Mouse (Mus musculus): ENCODE data around the gene Cd7. TPM values are rescaled to one million over a fixed set of nuclear protein-coding genes. Genes with fewer than 3 reads are reported as not detected.

The Cd7 gene
- polyA plus RNA-seq, 1 experiment from 2014 or later = not detected

Other genes with a start within 250 kb of the Cd7 start
- 54.5 and 60.0 TPM in 2 replicates for gene Dus1l, start 243.0 kb downstream of the Cd7 start, polyA plus RNA-seq (2016; fragmentation: Nextera tagmentation; extraction: Ambion mirVana)
- 115 and 120 TPM in 2 replicates for gene Fasn, start 214.9 kb downstream of the Cd7 start, polyA plus RNA-seq (2016; fragmentation: Nextera tagmentation; extraction: Ambion mirVana)
- 6.0 TPM in 2 replicates for gene Ccdc57, start 106.5 kb downstream of the Cd7 start, polyA plus RNA-seq (2016; fragmentation: Nextera tagmentation; extraction: Ambion mirVana)
- gene Slc16a3, start 90.9 kb downstream of the Cd7 start, polyA plus RNA-seq (2016; fragmentation: Nextera tagmentation; extraction: Ambion mirVana) = 43.9 and 45.9 TPM in 2 replicates
- 171 TPM in 2 replicates for gene Csnk1d, start 48.1 kb downstream of the Cd7 start, polyA plus RNA-seq (2016; fragmentation: Nextera tagmentation; extraction: Ambion mirVana)
- gene Sectm1b, start 24.2 kb upstream of the Cd7 start, polyA plus RNA-seq (2016; fragmentation: Nextera tagmentation; extraction: Ambion mirVana) = not detected in 2 replicates
- gene Sectm1a, start 41.8 kb upstream of the Cd7 start, polyA plus RNA-seq (2016; fragmentation: Nextera tagmentation; extraction: Ambion mirVana) = not detected in 2 replicates
- not detected in 2 replicates for gene Tex19.2, start 79.3 kb upstream of the Cd7 start, polyA plus RNA-seq (2016; fragmentation: Nextera tagmentation; extraction: Ambion mirVana)
- gene Tex19.1, start 106.7 kb upstream of the Cd7 start, polyA plus RNA-seq (2016; fragmentation: Nextera tagmentation; extraction: Ambion mirVana) = not detected in 2 replicates
- gene Uts2r, start 120.9 kb upstream of the Cd7 start, polyA plus RNA-seq (2016; fragmentation: Nextera tagmentation; extraction: Ambion mirVana) = 0.32 and 0.35 TPM in 2 replicates
- 9.6 and 11.7 TPM in 2 replicates for gene Hexdc, start 165.0 kb upstream of the Cd7 start, polyA plus RNA-seq (2016; fragmentation: Nextera tagmentation; extraction: Ambion mirVana)
- 17.7 and 19.2 TPM in 2 replicates for gene Ogfod3, start 165.3 kb upstream of the Cd7 start, polyA plus RNA-seq (2016; fragmentation: Nextera tagmentation; extraction: Ambion mirVana)
- gene Cybc1, start 189.9 kb upstream of the Cd7 start, polyA plus RNA-seq (2016; fragmentation: Nextera tagmentation; extraction: Ambion mirVana) = 40.6 and 40.8 TPM in 2 replicates
- gene Narf, start 197.8 kb upstream of the Cd7 start, polyA plus RNA-seq (2016; fragmentation: Nextera tagmentation; extraction: Ambion mirVana) = 86.0 and 87.3 TPM in 2 replicates
- gene Foxk2, start 220.6 kb upstream of the Cd7 start, polyA plus RNA-seq (2016; fragmentation: Nextera tagmentation; extraction: Ambion mirVana) = 10.7 and 11.1 TPM in 2 replicates

Data from hindbrain, embryonic 12.5 days (tissue).